Mouse (Mus musculus) spleen, postnatal 36 days (tissue): Measurements from ENCODE around the gene Nptx1.

ENCODE experiments used
- DNase-seq, 2 experiments: peaks; one replicate each; pipeline ENCODE4 v3.0.0; 2022; ENCODE audit warnings: low spot score in 2 of 2, mixed read lengths in 1 of 2

The Nptx1 gene

DNA sequence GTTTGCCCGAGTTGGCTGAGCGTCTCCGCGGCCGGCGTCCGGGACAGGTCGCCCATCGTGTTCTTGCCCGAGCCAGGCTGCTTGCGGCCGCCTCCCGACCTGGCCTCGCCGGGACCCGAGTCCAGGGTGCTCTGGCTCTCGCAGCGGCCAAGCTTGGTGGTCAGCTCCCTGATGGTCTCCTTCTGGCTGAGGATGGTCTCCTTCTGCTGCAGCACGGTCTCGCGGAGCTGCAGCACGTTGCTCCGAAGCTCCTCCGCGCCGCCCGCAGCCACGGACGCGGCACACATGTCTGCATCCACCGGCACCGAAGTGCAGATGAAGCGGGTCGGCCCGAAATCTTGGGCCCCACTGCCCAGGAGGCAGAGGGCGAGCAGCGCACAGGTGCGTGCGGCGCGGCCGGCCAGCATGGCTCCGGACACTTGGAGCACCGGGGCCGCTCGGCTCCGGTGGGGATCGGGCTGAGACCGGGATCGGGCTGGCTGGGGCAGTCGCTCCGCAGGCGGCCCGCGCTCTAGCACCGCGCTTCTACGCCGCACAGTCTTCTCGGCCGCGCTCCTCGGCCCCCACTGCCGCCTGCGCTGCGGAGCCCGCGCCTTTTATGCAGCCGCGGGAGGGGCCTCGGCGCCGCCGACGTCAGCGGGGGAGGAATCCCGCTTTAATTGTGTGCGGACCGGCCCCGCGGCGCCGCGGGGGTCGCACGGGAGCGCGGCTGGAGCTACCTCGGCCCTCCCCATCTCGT, at the start of gene Nptx1:
TSS of gene Nptx1 (minus strand) at position 571 of the 739 bp plus-strand sequence.
- DNase-seq = no peak

DNA sequence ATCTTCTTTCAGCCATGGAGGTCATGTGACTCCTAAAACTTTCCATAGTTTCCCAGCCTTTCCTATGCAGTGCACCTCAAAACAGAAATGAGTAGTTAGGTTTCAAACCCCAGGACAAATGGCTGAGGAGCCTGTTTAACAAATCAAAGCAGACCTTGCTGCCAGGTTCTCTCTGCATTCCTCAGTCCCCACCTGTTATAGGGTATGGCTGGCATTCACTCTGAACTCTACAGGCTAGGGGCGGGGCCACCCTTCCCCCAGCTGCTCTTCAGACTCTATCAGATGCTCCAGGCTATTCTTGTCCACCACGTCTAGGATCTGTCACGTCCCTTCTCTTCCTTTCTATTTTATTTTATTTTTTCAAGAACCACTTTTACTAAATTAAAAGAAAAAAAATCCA, 46.4 kb upstream of the Nptx1 start:
- no peak for DNase-seq

- DNase-seq = peak; percentile 76 to 78
Observed at GRCm38 (mm10) chr11:119589242-119589641, 41.7 kb upstream of the Nptx1 start.

DNA sequence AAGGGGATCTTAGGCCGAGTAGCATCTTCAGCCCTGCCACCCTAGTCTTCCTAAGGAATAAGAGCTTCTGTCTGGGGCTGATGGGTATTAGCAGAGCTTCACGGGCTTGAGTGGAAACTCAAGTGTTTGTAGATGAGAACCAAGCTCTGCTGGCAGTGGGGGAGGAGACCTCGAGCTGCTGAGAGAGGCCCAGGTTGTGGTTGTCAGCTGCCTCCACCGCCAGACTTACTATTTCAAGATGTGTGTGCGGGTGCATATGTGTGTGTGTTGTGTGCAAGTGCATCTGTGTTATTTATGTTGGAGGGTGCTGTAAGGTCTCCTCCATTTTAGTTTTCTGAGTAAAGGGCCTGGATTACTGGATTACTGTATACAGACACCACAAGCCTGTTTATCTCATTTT, 39.6 kb upstream of the Nptx1 start:
- no peak for DNase-seq

DNA sequence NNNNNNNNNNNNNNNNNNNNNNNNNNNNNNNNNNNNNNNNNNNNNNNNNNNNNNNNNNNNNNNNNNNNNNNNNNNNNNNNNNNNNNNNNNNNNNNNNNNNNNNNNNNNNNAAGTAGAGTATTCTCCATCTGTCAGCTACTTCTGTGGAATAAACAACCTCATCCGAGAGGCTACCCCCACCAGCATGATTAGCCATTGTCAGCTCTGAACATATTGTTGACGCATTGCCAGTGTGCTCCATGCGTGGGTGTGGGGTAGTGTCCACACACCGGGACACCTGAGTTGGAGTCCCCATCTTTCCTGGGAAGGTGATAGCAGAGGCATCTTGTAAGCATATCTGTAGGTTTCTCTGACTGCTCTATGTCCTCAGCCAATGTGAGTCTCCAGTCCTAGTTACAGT, 39.0 kb upstream of the Nptx1 start:
- no peak for DNase-seq

- DNase-seq = no peak
Observed at GRCm38 (mm10) chr11:119577721-119578120, 30.2 kb upstream of the Nptx1 start.

DNA sequence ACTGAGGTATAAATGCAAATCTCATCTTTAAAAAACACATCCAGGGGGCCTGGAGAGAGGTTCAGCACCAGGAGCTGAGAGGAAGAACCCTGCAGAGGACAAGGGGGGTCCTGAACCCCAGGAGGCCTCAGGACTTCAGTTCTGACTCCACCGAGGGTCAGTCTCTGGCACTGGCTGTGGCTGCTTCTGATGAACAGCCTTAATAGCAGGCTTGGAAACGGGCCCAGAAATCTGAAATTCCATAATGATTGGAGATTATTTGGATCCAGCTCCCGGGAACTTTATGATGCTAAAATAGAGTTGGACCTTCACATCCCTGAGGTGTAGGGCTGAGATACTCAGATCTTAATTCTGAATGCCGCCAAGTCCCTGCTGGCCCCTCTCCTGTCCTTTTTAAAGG, 29.3 kb upstream of the Nptx1 start:
- no peak for DNase-seq

- DNase-seq = no peak
Observed at GRCm38 (mm10) chr11:119572316-119573010, 24.9 kb upstream of the Nptx1 start.

GRCm38 (mm10) chr11:119566188-119566587, 18.6 kb upstream of the Nptx1 start:
- no peak for DNase-seq

- DNase-seq = no peak
Observed at GRCm38 (mm10) chr11:119565684-119566083, 18.1 kb upstream of the Nptx1 start.

DNA sequence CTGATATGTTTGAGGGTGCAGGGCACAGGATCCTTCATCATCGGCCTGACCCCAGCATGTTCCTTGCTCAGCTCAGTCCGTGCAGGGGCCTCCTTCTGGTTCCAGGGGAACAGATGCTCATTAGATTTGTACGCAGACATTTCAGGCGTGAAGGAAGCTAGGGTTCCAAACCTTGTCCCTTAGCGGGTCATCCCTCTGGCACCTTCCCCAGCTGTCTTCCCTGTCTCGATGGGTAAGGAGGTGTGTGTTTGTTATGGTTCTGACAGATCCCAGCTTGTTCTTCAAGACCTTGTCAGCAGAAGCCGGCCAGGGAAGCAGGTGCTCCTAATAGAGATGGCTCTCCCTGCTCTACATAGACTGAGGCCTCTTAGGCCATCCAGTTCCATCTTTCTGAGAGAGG, 17.5 kb upstream of the Nptx1 start:
- no peak for DNase-seq

- DNase-seq = no peak
Observed at GRCm38 (mm10) chr11:119564383-119564782, 16.8 kb upstream of the Nptx1 start.

DNA sequence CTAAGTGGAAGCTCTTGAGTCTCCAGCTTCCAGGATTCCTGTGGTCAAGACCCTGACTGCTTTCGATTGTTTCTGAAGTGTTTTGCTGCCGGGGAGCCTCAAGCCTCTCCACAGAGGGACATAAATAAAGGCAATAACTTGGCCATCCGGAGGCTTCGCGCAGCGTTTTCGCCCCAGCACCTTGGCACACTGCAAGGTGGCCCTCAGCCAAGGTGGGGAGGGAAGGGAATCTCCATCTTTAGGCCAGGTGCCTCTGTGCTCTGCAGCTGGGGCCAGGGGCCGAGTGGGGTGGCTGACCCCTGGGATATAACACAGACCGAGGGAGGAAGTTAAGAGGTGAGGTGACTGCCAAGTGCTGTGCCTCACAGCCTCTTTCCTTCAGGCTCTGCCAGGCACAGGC, 15.6 kb upstream of the Nptx1 start:
- DNase-seq = no peak

- no peak for DNase-seq
Observed at GRCm38 (mm10) chr11:119562286-119562685, 14.7 kb upstream of the Nptx1 start.

DNA sequence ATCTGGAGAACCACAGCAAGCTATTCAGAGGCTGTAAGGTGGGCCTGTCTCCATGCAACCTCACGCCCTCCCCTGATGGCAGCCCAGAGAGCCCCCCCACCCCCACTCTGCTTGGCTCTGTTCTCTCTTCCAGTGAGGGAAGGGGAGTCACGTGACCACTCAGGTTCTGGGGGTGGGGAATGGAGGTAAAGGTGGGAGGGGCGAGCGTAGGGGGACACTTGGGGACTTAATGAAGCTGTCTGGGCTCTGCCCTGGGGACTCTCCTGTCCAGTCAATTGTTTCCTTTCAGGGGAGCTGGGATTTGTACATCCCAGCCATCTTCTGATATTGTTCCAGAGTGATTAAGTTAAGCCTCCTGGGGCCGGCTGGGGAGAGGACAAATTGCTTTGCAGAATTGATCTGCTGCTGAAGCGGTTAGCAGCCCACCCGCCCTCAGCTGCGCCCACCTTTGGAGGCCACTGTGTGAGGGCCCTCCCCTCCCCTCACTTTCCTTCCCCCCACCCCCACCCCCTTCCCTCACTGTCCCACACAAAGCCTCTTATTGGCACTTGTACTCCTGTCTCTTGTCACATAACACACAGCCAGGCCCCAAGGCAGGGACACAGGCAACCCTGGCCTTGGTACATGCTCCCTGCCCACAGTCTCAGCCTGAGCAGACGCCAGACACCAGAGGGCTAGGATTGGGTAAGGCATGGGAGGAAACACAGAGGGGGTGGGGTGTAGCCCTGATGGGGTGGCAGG, 11.5 kb upstream of the Nptx1 start:
- no peak for DNase-seq

GRCm38 (mm10) chr11:119557940-119558869, 10.7 kb upstream of the Nptx1 start:
- no peak for DNase-seq

DNA sequence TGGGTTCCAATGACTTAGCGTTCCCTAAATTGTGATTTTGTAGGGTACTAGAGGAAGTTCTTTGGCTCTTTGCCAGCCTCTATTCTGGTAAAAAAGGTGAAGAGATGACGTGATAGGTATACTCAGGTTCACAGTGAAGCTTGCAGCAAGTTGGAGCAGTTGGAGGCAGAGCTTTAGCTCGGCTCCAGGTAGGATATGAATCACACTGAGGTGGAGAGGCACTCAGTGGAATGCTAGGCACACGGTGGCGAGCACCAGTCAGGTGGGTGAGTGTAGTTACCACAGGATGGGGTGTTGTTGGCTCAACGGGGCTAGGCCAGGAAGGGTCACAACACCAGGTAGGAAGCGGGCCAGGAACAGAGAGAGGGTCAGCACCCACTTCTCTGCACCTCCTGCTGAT, 7.6 kb upstream of the Nptx1 start:
- no peak for DNase-seq

GRCm38 (mm10) chr11:119554706-119555105, 7.2 kb upstream of the Nptx1 start:
- no peak for DNase-seq

GRCm38 (mm10) chr11:119552902-119553802, 5.6 kb upstream of the Nptx1 start:
- DNase-seq = no peak

DNA sequence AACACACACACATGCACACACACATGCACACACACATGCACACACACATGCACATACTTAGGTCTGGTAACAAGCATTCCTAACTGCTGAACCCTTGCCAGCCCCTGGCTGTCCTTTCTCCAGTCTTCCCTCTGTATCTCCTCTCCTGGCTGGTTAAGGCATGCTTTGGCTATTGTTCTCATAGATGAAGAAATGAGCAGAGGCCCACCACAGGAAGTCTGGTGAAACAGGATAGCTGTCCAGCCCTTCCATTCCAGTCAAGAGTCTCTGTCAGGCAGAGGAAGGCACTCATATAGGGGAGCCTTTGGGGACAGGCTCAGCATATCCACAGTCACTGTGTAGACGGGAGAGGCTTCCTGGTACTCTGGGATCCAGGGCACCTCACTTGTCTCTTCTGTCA, 4.7 kb upstream of the Nptx1 start:
- DNase-seq = no peak

GRCm38 (mm10) chr11:119551468-119551867, 3.9 kb upstream of the Nptx1 start:
- DNase-seq = no peak
